Mouse (Mus musculus) midbrain, embryonic 14.5 days (tissue): ENCODE data around the gene 4931429L15Rik. TPM values are rescaled to one million over a fixed set of nuclear protein-coding genes. Genes with fewer than 3 reads are reported as not detected.

Source experiments
- ATAC-seq: fragments of 200-750 bp; cut with Nextera tagmentation; 2 replicates; pipeline ENCODE4 v1.8.0; 2017; ENCODE audit warnings: moderate number of reproducible peaks, moderate library complexity; ENCODE audit not compliant: low FRiP score, low TSS enrichment
- DNase-seq: peaks from one replicate; pipeline ENCODE4 v3.0.0-alpha.2; 2015
- H3K27ac ChIP-seq: fragments of 300-500 bp; sonication (generic); replicated peaks from 2 replicates; pipeline ENCODE4 v1.5.1; 2014; ENCODE audit warnings: mild to moderate bottlenecking, low read depth, low read length, moderate library complexity
- H3K27me3 ChIP-seq: fragments of 300-500 bp; sonication (generic); 2 replicates; pipeline ENCODE4 v1.6.1; 2014; ENCODE audit warnings: low read length, control low read depth, mixed read lengths; ENCODE audit not compliant: control insufficient read depth, insufficient read depth
- H3K36me3 ChIP-seq: fragments of 300-500 bp; sonication (generic); 2 replicates; pipeline ENCODE4 v1.6.1; 2014; ENCODE audit warnings: low read length, control low read depth; ENCODE audit not compliant: control insufficient read depth, insufficient read depth
- H3K4me1 ChIP-seq: fragments of 300-500 bp; sonication (generic); 2 replicates; pipeline ENCODE4 v1.6.1; 2014; ENCODE audit warnings: mild to moderate bottlenecking, antibody characterized with exemption, low read length, control low read depth; ENCODE audit not compliant: control insufficient read depth, insufficient read depth
- H3K4me2 ChIP-seq: fragments of 300-500 bp; sonication (generic); 2 replicates; pipeline ENCODE4 v1.6.1; 2014; ENCODE audit warnings: mild to moderate bottlenecking, low read length, moderate library complexity
- H3K4me3 ChIP-seq: fragments of 300-500 bp; sonication (generic); replicated peaks from 2 replicates; pipeline ENCODE4 v1.5.1; 2014; ENCODE audit warnings: low read depth, low read length
- H3K9ac ChIP-seq: fragments of 300-500 bp; sonication (generic); replicated peaks from 2 replicates; pipeline ENCODE4 v1.6.1; 2014; ENCODE audit warnings: mild to moderate bottlenecking, low read length, moderate library complexity
- H3K9me3 ChIP-seq: fragments of 300-500 bp; sonication (generic); 2 replicates; pipeline ENCODE4 v1.6.1; 2016; ENCODE audit warnings: low read length, control low read depth, mixed read lengths; ENCODE audit not compliant: control insufficient read depth
- WGBS: fragments of 180-500 bp; shearing (Covaris S2); extraction: QIAGEN DNeasy Blood & Tissue Kit; methylation state at CpG from one replicate; pipeline ENCODE4 v1.1.7; 2014; 5-methylcytosine and 5-hydroxymethylcytosine counted together
- polyA plus RNA-seq: library from polyadenylated mRNA; unstranded; fragments of >200 nt; fragmentation: Nextera tagmentation; extraction: Ambion mirVana; gene quantifications from 2 replicates; pipeline ENCODE4 v1.2.1, GENCODE M21; 2014

The 4931429L15Rik gene
- polyA plus RNA-seq, 1 experiment from 2014 or later, result not detected

DNA sequence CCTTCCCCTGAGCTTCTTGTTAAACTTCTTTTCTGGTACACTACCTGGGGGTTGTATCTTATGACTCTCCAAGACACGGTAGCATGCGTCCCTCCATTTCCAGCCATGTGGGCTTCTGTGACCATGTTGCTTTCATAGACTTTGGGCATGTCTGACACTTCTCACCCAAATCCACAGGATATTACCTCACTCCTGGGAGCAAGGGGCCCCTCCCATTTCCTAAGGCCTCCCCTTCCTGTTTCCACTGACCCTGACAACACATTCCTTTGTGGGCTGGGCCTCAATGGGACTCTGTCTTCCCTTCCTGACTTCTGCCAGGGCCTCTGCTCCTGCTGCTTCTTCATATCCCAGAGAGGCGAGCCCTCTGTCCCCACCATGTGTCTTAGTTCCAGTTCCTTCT is 62.2 kb downstream of the 4931429L15Rik start:
- Histone ChIP-seq H3K9ac (no peak overlapping the region), H3K9me3 (no peaks in the 10 kb centered on the region), H3K4me1 (no peaks in the 10 kb centered on the region), H3K4me3 (no peak overlapping the region), H3K27ac (no peak overlapping the region), H3K36me3 (no peaks in the 10 kb centered on the region), H3K27me3 (no peaks in the 10 kb centered on the region; the same call in 1 of the 2 replicates), H3K4me2 (no peak overlapping the region)
- DNase-seq, result no peak
- 89% methylated on average over 3 of the region's 3 CpGs for WGBS
- no peak for ATAC-seq

DNA sequence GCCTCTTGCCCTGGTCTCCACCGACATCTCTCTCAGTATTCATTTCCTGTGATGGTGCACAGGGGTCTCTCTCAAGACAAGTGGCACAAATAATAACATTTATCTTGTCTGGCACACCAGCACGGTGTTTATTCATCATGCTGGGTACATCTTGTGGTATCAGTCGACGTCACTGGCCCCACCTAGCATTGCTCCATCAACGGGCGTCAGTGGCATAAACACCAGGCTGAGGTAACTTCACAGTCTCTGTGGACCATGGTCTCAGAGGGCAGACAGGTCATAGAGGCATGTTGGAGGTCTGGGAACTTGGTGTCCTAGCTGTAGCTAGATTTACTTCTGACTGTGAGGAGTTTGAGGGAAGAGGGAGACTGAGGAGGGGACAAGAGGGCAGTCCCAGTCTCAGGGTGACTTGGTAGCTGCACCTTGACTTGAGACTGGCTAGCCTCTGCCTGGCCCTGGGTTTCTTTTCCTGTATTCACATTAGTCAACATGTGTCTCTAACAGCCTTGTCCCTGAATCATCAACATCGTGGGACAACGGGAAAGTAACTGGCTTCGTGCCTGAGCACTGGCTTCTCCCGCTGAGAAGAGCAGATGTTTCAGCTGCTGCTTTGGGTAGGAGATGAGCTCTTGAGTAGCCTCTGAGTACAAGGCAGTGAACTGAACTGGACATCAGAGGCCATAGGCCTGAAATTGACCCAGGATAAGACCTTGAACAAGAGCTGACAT is 63.0 kb downstream of the 4931429L15Rik start:
- ATAC-seq (no peak), DNase-seq (no peak)
- Histone ChIP-seq H3K9me3 (no peaks in the 10 kb centered on the region), H3K9ac (no peak overlapping the region), H3K4me1 (no peaks in the 10 kb centered on the region), H3K36me3 (no peaks in the 10 kb centered on the region), H3K4me3 (no peak overlapping the region), H3K27me3 (no peaks in the 10 kb centered on the region; the same call in 1 of the 2 replicates), H3K27ac (no peak overlapping the region), H3K4me2 (no peak overlapping the region)
- WGBS, result 92% methylated on average over 10 of the region's 10 CpGs

DNA sequence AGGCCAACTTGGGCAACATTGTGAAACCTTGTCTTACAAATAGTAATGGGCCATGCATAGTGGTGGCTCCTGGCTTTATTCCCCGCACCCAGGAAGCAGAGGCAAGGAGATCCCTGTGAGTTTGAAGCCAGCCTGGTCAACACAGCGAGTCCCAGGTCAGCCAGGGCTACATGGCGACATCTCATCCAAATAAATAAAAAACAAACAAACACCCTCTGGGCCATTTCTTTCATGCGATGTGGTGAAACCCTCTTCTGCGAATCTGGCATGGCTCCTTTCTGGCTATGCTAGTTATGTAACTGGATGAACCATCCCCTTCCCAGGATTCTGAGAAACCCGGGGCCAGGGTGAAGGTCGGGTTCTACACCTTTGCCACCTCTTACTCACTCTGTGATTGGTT is 63.6 kb downstream of the 4931429L15Rik start:
- Histone ChIP-seq H3K4me3 (no peak overlapping the region), H3K9me3 (no peaks in the 10 kb centered on the region), H3K27ac (no peak overlapping the region), H3K36me3 (no peaks in the 10 kb centered on the region), H3K9ac (no peak overlapping the region), H3K4me2 (no peak overlapping the region), H3K4me1 (no peaks in the 10 kb centered on the region), H3K27me3 (no peaks in the 10 kb centered on the region; the same call in 1 of the 2 replicates)
- no peak for DNase-seq
- WGBS, result 88% methylated on average over 7 of the region's 7 CpGs
- no peak for ATAC-seq

Other genes with a start within 250 kb of the 4931429L15Rik start
- 4.2 and 5.4 TPM in 2 replicates for gene Apoa1, start 91.4 kb downstream of the 4931429L15Rik start, polyA plus RNA-seq
- not detected in 2 replicates for gene Apoc3, start 84.3 kb downstream of the 4931429L15Rik start, polyA plus RNA-seq
- gene Apoa4, start 79.3 kb downstream of the 4931429L15Rik start, polyA plus RNA-seq, result not detected in 2 replicates
- gene Apoa5, start 51.4 kb downstream of the 4931429L15Rik start, polyA plus RNA-seq, result not detected in 2 replicates
- 55.3 and 60.3 TPM in 2 replicates for gene Zpr1, start 46.9 kb downstream of the 4931429L15Rik start, polyA plus RNA-seq
- gene Bud13, start 37.0 kb downstream of the 4931429L15Rik start, polyA plus RNA-seq, result 15.5 and 16.9 TPM in 2 replicates